Mouse (Mus musculus) stomach, embryonic 15.5 days (tissue): ENCODE results near the gene Rbfox1. TPM values are rescaled to one million over a fixed set of nuclear protein-coding genes. Genes with fewer than 3 reads are reported as not detected.
A peak's percentile ranks its signal among the peaks of the same experiment; 100 is the strongest.

Experiments used
- ATAC-seq: fragments of 200-750 bp; cut with Nextera tagmentation; 2 replicates; pipeline ENCODE4 v1.8.0; 2017; ENCODE audit warnings: low read depth, moderate number of reproducible peaks, moderate TSS enrichment; ENCODE audit not compliant: insufficient read depth, low FRiP score
- H3K27ac ChIP-seq: fragments of 300-500 bp; sonication (generic); 2 replicates; pipeline ENCODE4 v1.5.1; 2015; ENCODE audit warnings: mild to moderate bottlenecking, inconsistent platforms
- H3K27me3 ChIP-seq: fragments of 300-500 bp; sonication (generic); replicated peaks from 2 replicates; pipeline ENCODE4 v1.6.1; 2015; ENCODE audit warnings: inconsistent platforms
- H3K36me3 ChIP-seq: fragments of 300-500 bp; sonication (generic); 2 replicates; pipeline ENCODE4 v1.6.1; 2015; ENCODE audit warnings: inconsistent platforms
- H3K4me1 ChIP-seq: fragments of 300-500 bp; sonication (generic); 2 replicates; pipeline ENCODE4 v1.6.1; 2015; ENCODE audit warnings: inconsistent platforms
- H3K4me2 ChIP-seq: fragments of 300-500 bp; sonication (generic); 2 replicates; pipeline ENCODE4 v1.6.1; 2015; ENCODE audit warnings: mild to moderate bottlenecking, inconsistent platforms
- H3K4me3 ChIP-seq: fragments of 300-500 bp; sonication (generic); replicated peaks from 2 replicates; pipeline ENCODE4 v1.5.1; 2015; ENCODE audit warnings: inconsistent platforms
- H3K9ac ChIP-seq: fragments of 300-500 bp; sonication (generic); 2 replicates; pipeline ENCODE4 v1.6.1; 2015; ENCODE audit warnings: inconsistent platforms
- H3K9me3 ChIP-seq: fragments of 300-500 bp; sonication (generic); 2 replicates; pipeline ENCODE4 v1.6.1; 2016; ENCODE audit warnings: inconsistent platforms
- WGBS: fragments of 180-500 bp; shearing (Covaris S2); methylation state at CpG from one replicate; pipeline ENCODE4 v1.1.7; 2015; 5-methylcytosine and 5-hydroxymethylcytosine counted together
- polyA plus RNA-seq: library from polyadenylated mRNA; unstranded; fragments of >200 nt; fragmentation: Nextera tagmentation; extraction: Ambion mirVana; gene quantifications from 2 replicates; pipeline ENCODE4 v1.2.1, GENCODE M21; 2015

Rbfox1 gene
- polyA plus RNA-seq, 1 experiment from 2014 or later, result 3.5 TPM

DNA sequence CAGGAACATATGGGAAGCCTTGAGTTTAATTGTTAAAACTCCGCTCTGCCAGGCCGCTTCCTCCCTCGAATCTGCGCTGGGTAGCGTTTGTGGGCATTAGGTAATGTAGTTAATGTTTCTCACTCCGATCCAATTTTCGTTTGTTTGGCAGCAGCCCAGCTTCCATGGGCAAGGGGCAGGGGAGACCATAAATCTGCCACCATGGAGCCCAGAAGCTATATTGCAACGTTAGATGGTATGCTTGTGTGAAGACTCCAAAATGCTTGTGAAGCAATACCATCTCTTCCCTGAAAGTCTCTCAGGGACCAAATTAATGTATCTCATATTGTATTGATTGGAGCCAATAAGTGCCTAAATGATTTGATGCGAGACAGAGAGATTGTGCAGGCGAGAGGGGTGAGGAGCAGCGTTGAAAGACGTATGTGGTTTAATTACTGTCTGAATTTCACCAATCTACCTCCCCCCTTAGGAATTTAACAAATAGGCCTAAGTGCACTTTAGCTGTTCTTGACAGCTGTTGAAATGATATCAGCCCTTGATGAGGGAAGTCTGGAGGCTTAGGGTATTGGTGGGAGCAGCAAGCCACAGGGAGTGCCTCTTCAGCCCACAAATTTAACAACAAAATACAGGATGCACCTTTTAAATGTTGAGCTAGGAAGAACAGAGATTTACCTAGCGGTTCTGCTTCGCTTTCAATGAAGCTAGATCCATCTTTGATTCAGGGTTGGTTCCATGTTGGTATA is 884.5 kb downstream of the Rbfox1 start:
- ATAC-seq, result no peak

DNA sequence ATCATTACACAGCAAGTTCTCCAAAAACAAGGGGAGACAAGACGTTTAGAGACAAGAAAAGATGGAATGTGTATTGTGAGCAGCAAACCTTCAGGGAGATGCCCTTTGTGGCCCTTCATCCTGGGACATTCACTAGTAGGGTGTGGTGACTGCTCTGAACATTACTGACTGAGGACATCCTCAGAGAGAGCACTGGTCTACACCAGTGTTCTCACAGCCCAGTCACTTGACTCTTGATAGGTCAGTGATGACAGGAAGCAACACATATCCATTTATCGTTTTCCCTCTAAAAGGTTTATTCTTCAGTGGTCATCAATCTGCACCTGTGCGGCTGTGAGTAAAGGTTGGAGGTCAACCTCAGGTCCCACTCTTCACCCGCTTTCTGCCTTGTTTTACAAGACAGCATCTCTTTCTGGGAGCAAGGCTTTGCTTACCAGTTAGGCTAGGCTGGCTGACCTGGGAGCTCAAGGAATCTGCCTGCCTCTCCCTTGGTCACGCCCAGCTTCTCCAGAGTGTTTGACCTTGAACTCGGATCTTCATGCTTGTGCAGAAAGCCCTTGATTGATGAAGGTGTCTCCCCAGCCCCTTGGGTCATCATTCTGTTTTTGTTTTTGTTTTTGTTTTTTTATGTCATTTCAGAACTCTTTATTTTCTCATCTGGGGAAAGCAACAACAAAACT is 892.5 kb downstream of the Rbfox1 start:
- Histone ChIP-seq H3K27me3 (no peaks in the 10 kb centered on the region), H3K9me3 (no peaks in the 10 kb centered on the region), H3K4me3 (no peak overlapping the region), H3K4me1 (no peaks in the 10 kb centered on the region), H3K27ac (no peak overlapping the region), H3K36me3 (no peaks in the 10 kb centered on the region), H3K4me2 (no peak overlapping the region), H3K9ac (no peak overlapping the region)
- 58% methylated on average over 6 of the region's 6 CpGs for WGBS
- no peak for ATAC-seq

More for the DNA sequence above, 884.5 kb downstream of the Rbfox1 start:
- 55% methylated on average over 14 of the region's 14 CpGs for WGBS
- no peaks in the 10 kb centered on the region for H3K27me3 ChIP-seq
- no peak overlapping the region for H3K9ac ChIP-seq
- no peak overlapping the region for H3K4me3 ChIP-seq
- no peak overlapping the region for H3K27ac ChIP-seq
- H3K4me2 ChIP-seq, result no peak overlapping the region
- no peaks in the 10 kb centered on the region for H3K4me1 ChIP-seq
- no peaks in the 10 kb centered on the region for H3K36me3 ChIP-seq
- no peaks in the 10 kb centered on the region for H3K9me3 ChIP-seq

DNA sequence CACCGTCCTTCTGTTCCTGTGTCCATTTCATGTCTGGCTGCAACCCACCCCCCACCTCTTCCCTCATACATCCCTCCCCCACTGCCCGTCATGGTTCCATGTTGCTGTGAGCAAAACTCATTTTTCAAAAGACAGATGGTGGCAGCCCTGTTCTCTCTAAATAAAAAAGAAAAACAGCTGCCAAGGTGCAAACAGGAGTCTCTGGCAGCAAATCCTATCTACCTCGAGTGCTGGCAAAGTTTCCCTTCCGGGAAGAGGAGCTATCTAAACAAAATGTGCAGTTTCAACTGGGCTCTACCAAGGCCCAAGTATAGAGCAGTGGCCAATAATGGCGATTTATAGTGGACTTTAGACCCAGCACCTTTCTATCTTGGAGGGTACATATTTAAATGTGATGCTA is 899.0 kb downstream of the Rbfox1 start:
- H3K4me3 ChIP-seq, result no peak overlapping the region
- no peaks in the 10 kb centered on the region for H3K9me3 ChIP-seq
- no peaks in the 10 kb centered on the region for H3K27me3 ChIP-seq
- H3K36me3 ChIP-seq, result no peaks in the 10 kb centered on the region
- no peak overlapping the region for H3K4me2 ChIP-seq
- H3K27ac ChIP-seq, result no peak overlapping the region
- H3K4me1 ChIP-seq, result no peaks in the 10 kb centered on the region
- 48% methylated on average over 5 of the region's 5 CpGs for WGBS
- no peak for ATAC-seq
- no peak overlapping the region for H3K9ac ChIP-seq

DNA sequence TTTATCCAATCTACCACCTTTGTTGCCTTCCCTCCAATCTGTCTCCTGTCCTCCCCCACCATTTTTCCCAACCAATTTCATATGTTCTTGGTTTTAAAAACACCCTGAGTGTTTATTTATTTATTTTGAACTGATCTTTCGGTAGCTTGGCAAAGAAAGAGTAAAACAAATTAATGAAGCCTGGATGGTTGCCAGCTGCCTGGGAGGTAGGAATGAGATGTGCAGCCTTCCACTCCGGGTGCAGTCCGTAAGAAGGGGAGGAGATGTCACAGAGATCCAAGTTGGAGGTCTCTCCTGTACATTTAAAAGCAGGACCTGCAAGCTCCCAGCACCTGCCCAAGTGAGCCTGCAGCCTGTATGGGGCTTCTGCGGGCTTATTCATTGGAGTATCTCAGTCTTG is 899.9 kb downstream of the Rbfox1 start:
- no peaks in the 10 kb centered on the region for H3K36me3 ChIP-seq
- no peak for ATAC-seq
- H3K9ac ChIP-seq, result no peak overlapping the region
- H3K9me3 ChIP-seq, result no peaks in the 10 kb centered on the region
- H3K4me3 ChIP-seq, result no peak overlapping the region
- WGBS, result 40% methylated on average over 4 of the region's 4 CpGs
- H3K27ac ChIP-seq, result no peak overlapping the region
- H3K27me3 ChIP-seq, result no peaks in the 10 kb centered on the region
- H3K4me1 ChIP-seq, result no peaks in the 10 kb centered on the region
- H3K4me2 ChIP-seq, result no peak overlapping the region

DNA sequence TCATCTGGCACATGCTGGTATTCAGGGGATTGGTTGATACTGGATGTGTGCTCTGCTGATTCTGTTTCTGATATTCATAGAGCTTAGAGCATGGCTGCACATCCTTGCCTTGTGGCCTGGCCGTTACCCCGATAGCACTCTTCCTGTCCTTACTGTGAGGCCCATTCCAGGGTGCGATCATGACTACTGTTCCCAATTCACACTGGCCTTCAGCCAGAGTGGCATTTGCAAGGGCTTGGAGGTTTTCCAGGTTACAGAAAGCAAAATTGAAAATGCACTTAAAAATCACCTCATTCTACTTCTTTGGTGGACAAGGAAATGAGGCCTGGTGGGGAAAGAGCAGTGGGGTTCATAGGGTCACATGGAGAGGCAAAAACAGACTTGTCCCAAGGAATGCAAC is 906.1 kb downstream of the Rbfox1 start:
- no peak overlapping the region for H3K4me3 ChIP-seq
- no peak overlapping the region for H3K27ac ChIP-seq
- no peak overlapping the region for H3K4me2 ChIP-seq
- 78% methylated on average over 3 of the region's 3 CpGs for WGBS
- no peaks in the 10 kb centered on the region for H3K27me3 ChIP-seq
- ATAC-seq, result no peak
- no peaks in the 10 kb centered on the region for H3K9me3 ChIP-seq
- H3K4me1 ChIP-seq, result no peaks in the 10 kb centered on the region
- no peak overlapping the region for H3K9ac ChIP-seq
- no peaks in the 10 kb centered on the region for H3K36me3 ChIP-seq

DNA sequence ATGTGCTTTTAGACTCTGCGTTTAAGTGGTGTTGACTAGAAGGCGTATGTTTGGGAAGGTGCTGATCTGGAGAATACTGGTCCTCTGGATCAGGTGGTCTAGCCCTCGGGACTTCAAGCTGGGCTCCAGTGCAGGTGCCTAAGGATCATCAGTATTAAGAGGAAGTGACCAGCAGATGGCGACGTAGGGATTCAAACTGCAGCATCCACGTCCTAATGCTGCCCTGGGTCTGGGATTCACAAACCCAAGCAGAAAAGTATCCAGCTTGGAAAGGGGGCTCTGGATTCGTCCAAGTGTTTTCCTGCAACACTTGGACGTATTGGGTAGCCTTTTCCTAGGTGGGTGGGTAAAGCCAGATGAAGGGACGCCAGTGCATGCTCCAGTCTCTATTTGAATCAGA is 906.5 kb downstream of the Rbfox1 start:
- Histone ChIP-seq H3K4me1 (no peaks in the 10 kb centered on the region), H3K36me3 (no peaks in the 10 kb centered on the region), H3K9me3 (no peaks in the 10 kb centered on the region), H3K9ac (no peak overlapping the region), H3K27me3 (no peaks in the 10 kb centered on the region), H3K4me2 (no peak overlapping the region), H3K4me3 (no peak overlapping the region), H3K27ac (no peak overlapping the region)
- ATAC-seq, result 0 out of 2 replicates have a peak, but pooled peaks have one; percentile 35
- WGBS, result 9% methylated on average over 9 of the region's 9 CpGs

DNA sequence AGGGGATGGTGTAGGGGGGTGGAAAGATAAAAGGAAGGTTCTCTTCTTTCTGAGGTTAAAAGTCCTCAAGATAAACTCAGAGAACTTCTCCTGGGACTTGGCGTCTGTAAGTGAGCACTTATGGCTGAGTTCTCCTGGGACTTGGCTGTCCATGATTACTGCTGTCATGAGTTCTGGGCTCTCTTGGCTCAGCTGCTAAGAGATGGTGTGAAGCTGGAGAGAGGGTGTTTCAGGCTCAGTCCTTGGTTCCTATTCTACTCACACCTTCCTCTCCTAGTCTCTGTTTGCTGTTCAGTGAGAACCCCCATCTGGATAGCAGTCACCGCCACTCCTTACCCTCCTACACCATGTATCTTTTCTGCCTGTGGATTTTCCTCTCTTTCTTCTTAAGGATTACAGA is 921.1 kb downstream of the Rbfox1 start:
- H3K4me2 ChIP-seq, result no peak overlapping the region
- WGBS, result 72% methylated on average over 2 of the region's 2 CpGs
- no peaks in the 10 kb centered on the region for H3K36me3 ChIP-seq
- no peaks in the 10 kb centered on the region for H3K4me1 ChIP-seq
- no peak overlapping the region for H3K9ac ChIP-seq
- no peaks in the 10 kb centered on the region for H3K9me3 ChIP-seq
- no peaks in the 10 kb centered on the region for H3K27me3 ChIP-seq
- H3K4me3 ChIP-seq, result no peak overlapping the region
- H3K27ac ChIP-seq, result no peak overlapping the region
- ATAC-seq, result no peak

DNA sequence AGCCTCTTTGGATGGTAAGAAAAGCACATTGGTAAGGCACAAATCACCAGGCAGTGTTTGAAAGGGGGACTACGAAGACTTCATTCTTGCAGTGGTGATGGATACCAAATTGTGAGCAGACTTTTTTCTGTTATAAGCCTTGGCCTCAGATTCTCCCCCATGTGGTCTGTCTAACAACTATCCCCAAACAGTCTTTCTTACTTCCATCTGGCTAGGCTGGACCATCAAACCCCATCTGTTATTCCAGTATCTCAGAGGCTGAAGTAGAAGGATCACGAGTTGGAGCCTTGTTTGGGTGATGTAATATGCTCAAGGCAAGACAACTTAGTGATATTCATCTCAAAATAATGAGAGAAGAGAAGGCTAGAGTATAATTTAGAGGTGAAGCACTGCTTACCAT is 922.7 kb downstream of the Rbfox1 start:
- H3K36me3 ChIP-seq, result no peaks in the 10 kb centered on the region
- no peak overlapping the region for H3K4me2 ChIP-seq
- H3K9ac ChIP-seq, result no peak overlapping the region
- H3K4me3 ChIP-seq, result no peak overlapping the region
- no peaks in the 10 kb centered on the region for H3K9me3 ChIP-seq
- H3K4me1 ChIP-seq, result no peaks in the 10 kb centered on the region
- H3K27ac ChIP-seq, result no peak overlapping the region
- no peak for ATAC-seq
- 48% methylated on average over 2 of the region's 2 CpGs for WGBS
- no peaks in the 10 kb centered on the region for H3K27me3 ChIP-seq

DNA sequence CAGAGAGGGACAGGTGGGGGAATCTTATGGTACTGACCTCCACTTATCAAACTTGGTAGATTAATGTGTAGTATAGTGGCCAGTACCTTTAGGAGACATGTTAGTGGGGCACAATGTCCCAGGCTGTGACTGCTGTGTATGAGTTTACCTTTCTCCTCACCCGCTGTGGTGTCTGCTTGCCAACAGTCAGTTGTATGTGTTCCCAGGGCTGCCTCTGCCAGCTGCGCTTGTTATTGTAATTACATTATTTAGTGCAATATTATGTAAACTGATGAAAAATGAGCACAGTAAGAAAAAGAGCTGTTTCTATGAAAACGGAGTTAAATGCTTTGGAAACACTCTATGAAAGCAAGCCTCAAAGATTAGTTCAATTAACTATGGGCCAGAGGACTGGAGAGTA is 928.7 kb downstream of the Rbfox1 start:
- no peak for ATAC-seq
- WGBS, result 56% methylated on average over 3 of the region's 3 CpGs
- no peak overlapping the region for H3K27ac ChIP-seq

DNA sequence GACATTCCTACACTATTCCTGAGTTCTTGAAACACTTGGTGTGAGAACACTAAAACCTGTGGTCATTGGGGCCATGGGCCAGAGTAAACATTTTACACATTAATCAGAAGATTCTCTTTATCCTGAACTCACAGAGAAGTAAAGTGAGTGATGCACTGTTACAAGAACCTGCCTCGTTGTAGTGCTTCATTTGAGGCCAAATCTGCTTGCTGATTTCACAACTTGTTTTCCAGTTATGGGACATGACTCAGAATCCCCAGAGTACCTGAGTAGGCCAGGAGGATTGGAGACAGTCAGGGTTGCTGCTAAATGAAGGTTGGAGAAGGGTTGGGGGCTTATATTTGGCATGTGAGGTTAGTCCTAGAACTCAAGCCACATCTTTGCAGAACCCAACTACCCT is 936.6 kb downstream of the Rbfox1 start:
- ATAC-seq, result no peak
- 23% methylated on average over 1 of the region's 1 CpGs for WGBS

More for the DNA sequence above, 928.7 kb downstream of the Rbfox1 start:
- Histone ChIP-seq H3K27me3 (no peaks in the 10 kb centered on the region), H3K36me3 (no peaks in the 10 kb centered on the region), H3K4me2 (no peak overlapping the region), H3K4me3 (no peak overlapping the region), H3K9me3 (no peaks in the 10 kb centered on the region), H3K4me1 (no peaks in the 10 kb centered on the region), H3K9ac (no peak overlapping the region)

DNA sequence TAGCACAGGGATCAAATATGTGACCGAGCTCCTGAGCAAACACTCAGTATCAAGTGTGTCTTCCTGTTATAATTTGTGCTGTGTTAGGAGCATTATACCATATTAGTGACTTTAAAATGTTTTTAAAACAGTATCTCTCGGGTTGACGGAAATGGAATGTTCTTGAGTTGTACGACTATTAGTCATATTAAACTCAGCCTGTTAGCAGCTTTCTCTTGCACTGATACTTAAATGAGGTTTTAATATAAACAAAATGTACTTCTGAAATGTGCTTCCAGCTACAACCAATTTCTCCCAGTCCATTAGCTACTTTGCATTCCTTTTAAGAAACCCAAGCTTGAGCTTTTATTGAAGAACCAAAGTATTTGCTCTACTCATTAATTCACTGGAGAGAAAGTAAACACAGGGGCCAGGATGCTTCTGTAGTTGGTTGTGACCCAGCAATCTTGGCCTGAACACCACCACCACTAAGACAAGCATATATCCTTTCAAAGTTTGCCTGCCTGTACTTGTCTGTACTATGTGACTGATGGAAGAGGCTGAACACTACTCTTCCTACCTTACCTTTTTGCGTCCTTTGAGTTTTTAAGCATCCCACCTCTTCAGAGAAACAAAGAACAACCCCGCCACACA is 944.9 kb downstream of the Rbfox1 start:
- no peak for ATAC-seq
- H3K36me3 ChIP-seq, result no peaks in the 10 kb centered on the region
- H3K27me3 ChIP-seq, result no peaks in the 10 kb centered on the region
- WGBS, result 47% methylated on average over 6 of the region's 6 CpGs
- H3K27ac ChIP-seq, result no peak overlapping the region
- H3K9ac ChIP-seq, result no peak overlapping the region
- H3K4me3 ChIP-seq, result no peak overlapping the region
- no peaks in the 10 kb centered on the region for H3K9me3 ChIP-seq
- no peak overlapping the region for H3K4me2 ChIP-seq
- H3K4me1 ChIP-seq, result no peaks in the 10 kb centered on the region

More for the DNA sequence above, 936.6 kb downstream of the Rbfox1 start:
- H3K9ac ChIP-seq, result no peak overlapping the region
- H3K27ac ChIP-seq, result no peak overlapping the region
- no peaks in the 10 kb centered on the region for H3K9me3 ChIP-seq
- no peaks in the 10 kb centered on the region for H3K4me1 ChIP-seq
- H3K27me3 ChIP-seq, result no peaks in the 10 kb centered on the region
- no peaks in the 10 kb centered on the region for H3K36me3 ChIP-seq
- H3K4me2 ChIP-seq, result no peak overlapping the region
- H3K4me3 ChIP-seq, result no peak overlapping the region

DNA sequence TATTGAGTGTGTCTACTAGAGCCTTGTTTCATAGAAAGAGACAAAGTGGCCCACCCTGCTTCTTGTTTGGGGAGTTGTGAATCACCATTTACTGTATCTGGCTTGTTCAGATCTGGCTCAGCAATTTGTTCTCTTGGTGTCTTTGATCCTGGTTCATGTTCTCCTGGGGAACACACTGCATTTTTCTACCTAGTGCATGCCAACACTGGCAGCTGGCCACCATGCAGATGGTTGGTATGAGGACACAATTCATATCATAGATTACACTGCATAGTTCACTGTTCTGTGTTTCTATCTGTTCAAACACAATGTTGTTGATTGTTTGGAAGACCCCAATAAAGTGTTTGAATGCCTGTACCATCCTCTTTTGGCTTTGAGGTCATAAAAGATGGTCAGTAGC is 948.3 kb downstream of the Rbfox1 start:
- no peaks in the 10 kb centered on the region for H3K36me3 ChIP-seq
- no peaks in the 10 kb centered on the region for H3K9me3 ChIP-seq
- H3K9ac ChIP-seq, result no peak overlapping the region
- H3K27me3 ChIP-seq, result no peaks in the 10 kb centered on the region
- no peaks in the 10 kb centered on the region for H3K4me1 ChIP-seq
- no peak overlapping the region for H3K4me3 ChIP-seq
- no peak for ATAC-seq
- H3K4me2 ChIP-seq, result no peak overlapping the region
- no peak overlapping the region for H3K27ac ChIP-seq
